Mouse (Mus musculus) urinary bladder, postnatal 4 days (tissue): ENCODE results near the gene Esyt2.

ENCODE experiments used
- DNase-seq, 2 experiments: peaks; one replicate each; pipeline ENCODE4 v3.0.0; 2021 to 2022; ENCODE audit warnings: low spot score in 2 of 2

Esyt2 gene

DNA sequence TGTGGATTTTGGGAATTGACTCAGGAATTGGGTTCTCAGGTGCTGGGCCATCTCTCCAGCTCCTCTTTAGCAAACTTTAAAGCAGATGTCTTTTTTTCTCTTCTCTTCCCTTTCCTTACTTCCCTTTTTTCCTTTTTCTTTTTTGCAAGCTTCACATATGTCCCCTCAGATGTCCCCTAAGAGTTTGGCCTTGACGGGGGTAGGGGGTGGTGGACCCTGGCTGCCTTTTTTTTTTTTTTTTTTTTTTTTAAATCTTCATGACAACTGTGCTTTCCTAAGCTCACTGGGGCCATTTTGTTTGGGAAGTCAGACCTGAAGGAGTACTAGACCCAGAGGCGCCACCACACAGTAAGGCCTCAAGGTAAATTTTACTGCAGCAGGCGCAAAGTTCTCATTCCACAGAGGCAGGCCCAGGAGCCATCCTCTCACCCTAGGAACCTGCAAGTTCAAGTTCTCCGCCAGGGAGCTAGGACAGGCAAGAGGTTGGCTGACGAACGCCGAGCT, 795 bp upstream of the Esyt2 start:
- DNase-seq, result no peak

DNA sequence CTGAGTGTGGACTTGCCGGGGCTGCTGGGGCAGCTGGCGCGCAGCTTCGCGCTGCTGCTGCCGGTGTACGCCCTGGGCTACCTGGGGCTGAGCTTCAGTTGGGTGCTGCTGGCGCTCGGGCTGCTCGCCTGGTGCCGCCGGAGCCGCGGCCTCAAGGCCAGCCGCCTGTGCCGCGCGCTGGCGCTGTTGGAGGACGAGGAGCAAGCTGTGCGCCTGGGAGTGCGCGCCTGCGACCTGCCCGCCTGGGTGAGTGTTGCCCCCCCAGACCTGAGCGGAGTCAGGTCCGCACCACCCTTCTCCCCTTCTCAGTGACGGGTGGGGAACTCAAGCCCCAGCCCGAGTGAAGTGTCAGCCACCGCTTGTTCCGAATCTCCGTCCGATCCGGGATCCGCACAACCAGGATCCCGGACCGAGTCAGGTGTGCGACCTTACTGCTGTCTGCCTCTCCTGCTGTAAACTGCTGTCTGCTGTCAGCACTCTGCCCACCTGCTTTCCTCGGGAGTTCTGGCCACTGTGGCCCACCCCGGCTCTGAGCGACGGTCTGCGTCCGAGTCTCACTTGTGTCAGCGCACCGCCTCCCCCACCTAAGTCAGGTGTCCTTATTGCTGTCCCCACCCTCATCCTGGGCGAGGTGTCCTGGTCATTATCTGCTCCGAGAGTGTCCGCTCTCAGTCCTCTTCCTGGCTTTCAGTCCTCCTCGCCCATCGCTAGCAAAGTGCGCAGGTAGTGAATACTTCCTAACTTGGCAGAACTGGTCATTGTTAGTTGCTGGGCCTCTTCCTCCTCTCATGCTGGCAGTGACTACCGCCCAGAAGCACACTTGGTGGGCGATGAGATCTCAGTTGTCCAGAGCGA, 658 bp downstream of the Esyt2 start:
- DNase-seq, result no peak

- no peak for DNase-seq
These were observed 1.9 kb downstream of the Esyt2 start for GRCm38 (mm10) chr12:116282856-116283255.

GRCm38 (mm10) chr12:116283511-116283910, 2.5 kb downstream of the Esyt2 start:
- DNase-seq, result no peak

GRCm38 (mm10) chr12:116293185-116293584, 12.2 kb downstream of the Esyt2 start:
- no peak for DNase-seq

DNA sequence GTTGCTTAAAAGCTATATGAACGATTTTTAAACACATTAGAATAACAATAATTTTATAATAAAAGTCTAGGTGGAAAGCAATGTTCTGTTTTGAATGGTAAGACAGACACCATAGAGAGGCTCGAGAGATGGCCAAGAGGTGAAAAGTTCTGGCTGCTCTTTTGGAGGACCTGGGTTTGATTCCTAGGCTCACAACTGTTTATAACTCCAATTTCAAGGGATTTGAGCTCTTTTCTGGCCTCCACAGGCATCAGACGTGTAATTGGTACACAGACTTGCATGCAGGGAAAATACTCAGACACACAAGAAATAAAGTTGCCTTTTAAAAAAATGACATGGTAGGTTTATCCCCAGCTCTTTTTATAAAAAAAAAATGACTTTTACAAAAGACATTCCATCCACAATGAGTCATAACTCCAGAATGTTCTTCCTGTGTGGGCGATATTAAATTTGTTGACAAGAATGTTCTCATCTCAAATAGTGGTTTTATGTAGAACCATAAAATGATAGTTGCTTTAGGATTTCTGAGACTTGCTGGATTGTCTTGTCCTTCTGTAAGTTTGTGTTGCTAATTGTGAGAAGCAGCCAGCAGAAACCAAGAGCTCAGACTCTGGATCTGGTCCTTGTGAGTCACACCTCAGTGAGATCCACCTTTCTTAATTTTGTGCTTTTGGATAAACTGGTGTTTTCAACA, 12.8 kb downstream of the Esyt2 start:
- DNase-seq, result no peak

GRCm38 (mm10) chr12:116299906-116300305, 18.9 kb downstream of the Esyt2 start:
- no peak for DNase-seq

DNA sequence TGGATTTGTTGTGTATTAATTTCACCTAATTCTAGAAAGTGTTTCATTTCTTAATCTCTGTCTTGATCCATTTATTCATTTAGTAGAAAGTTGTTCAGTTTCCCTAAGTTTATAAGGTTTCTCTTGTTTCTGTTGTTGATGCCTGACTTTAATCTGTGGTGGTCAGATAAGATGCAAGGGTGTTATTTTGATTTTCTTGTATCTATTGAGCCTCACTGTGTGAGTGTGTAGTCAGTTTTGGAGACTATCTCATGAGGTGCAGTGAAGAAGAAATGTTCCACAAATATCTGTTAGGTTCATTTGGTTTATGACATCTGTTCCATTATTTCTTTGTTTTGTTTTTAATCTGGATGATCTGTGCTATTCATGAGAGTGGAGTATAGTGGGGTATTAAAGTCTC, 21.2 kb downstream of the Esyt2 start:
- DNase-seq, result no peak

DNA sequence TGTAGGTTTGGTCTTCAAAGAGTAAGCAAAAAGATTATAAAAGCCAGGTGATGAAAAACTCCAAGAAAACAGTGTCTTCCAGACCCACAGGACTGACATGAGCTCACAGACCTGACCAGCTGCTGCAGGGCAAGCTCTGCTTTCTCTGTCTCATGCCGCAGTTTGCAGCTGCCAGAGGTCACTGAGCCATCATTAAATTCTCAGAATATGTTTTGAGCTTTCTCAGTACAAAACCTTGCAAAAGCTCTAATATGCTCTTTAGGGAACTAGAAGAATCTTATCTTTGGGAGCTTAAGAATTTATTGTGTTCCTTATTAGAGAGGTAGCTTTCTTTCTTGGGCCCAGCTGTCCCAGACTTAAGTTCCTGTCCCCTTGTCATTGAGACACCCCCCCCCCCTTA, 25.0 kb downstream of the Esyt2 start:
- DNase-seq, result no peak

DNA sequence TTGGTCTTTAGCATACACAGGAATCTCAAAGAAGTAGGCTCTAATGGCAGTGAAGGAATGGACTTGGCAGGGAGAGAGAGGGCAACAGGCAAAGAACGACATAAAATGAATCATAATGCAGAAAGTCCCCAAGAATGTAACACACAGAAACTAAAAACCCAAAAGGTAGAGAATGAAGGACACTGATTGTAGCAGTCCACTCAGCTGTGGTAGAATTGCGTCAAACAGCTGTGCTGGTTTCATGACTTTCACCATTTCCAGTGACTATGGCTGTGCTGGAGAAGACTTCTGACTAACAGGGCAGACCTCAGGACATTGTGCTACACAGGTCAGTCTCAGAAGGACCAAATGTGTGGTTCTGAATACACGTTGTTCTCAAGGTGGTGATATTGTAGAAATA, 26.9 kb downstream of the Esyt2 start:
- no peak for DNase-seq

GRCm38 (mm10) chr12:116308612-116309011, 27.6 kb downstream of the Esyt2 start:
- no peak for DNase-seq

DNA sequence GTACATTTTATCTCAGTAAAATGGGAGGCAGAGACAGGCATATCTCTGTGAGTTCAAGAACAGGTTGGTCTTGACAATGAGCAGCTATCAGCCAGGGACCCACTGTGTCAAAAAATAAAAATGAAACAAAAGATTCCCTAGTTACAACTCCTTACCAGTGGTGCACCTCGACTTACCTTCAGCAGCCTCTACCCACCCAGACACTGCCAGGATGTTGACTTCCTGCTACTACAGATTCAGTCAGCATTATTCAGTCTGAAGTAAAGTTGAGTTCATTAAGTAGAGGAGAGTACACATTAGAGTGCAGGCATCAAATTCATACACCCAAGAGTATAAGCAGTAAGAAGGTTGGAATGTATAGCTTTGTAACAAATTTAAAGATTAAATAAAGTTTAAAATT, 32.8 kb downstream of the Esyt2 start:
- no peak for DNase-seq

GRCm38 (mm10) chr12:116315498-116315897, 34.5 kb downstream of the Esyt2 start:
- no peak for DNase-seq

GRCm38 (mm10) chr12:116317818-116318217, 36.8 kb downstream of the Esyt2 start:
- DNase-seq, result no peak

DNA sequence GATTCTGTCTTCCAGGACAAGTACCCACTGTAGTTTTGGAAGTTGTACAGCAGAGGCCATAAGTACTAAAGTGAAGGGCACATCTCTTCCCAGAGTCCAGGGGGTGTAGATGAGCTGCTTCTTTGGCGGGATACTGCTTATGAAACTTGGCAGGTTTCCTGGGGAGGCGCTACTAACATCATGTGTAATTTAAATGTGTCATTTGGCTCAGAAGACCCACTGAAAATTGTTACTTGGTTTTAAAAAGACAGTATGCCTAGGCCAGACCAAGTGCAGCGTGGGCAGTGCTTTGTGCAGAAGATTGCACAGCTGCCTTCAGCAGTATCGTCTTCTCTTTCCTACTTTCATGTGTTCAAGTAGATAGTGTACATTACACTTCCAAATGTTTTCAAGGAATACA, 44.5 kb downstream of the Esyt2 start:
- DNase-seq, result peak in 1 of 2 experiments; percentile 24

DNA sequence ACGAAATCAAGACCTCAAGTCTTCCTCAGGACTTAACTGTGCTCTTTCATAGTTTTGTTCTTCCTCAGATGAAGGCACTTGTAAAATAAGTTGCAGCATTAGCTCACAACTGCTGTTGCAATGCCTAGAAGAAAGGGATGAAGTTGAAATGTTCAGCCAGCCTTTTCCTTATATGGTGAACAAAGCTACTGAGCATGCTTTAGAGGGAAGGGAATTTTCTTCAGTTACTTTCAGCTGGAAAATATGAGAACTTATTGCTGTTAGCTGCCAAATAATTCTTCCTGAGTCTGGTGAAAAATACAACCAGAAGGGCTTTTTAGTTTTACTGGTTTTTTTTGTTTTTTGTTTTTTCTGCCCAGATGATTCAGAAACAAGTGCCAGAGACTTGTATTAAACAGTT, 45.2 kb downstream of the Esyt2 start:
- DNase-seq, result no peak

GRCm38 (mm10) chr12:116334253-116334652, 53.3 kb downstream of the Esyt2 start:
- DNase-seq, result no peak

DNA sequence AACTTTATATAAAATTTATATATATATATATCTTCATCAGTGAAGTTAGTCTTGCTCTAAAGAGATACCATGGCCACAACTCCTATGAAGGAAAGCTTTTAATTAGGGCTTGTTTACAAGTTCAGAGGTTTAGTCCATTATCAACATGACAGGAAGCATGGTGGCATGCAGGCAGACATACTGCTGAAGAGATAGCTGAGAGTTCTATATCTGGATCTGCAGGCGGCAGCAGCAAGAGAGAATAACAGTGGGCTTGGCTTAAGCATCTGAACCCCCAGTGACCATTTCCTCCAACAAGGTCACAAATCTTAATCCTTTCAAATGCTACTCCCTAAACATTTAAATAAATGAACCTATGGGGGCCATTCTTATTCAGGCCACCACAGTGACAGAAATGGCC, 59.2 kb downstream of the Esyt2 start:
- no peak for DNase-seq

- no peak for DNase-seq
These were observed 67.8 kb downstream of the Esyt2 start for GRCm38 (mm10) chr12:116348755-116349286.

DNA sequence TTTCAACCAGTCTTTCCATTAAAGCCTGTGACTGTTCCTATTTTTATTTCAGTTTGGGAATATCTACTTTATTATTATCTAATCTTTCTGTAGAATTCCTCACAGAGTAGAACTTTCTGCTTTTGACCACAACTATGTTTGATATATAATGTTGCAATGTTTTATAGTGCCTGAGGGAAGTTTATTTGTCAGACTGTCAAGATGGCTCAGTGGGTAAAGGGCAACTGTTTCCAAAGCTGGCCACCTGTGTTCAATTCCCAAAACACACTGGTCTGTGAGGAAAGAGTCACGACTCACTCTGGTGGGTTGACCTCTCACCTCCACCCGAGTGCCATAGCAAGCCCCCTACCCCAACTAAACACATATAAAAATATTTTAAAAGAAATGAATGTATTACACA, 68.4 kb downstream of the Esyt2 start:
- DNase-seq, result no peak

- no peak for DNase-seq
These were observed 70.0 kb downstream of the Esyt2 start for GRCm38 (mm10) chr12:116351022-116351421.

DNA sequence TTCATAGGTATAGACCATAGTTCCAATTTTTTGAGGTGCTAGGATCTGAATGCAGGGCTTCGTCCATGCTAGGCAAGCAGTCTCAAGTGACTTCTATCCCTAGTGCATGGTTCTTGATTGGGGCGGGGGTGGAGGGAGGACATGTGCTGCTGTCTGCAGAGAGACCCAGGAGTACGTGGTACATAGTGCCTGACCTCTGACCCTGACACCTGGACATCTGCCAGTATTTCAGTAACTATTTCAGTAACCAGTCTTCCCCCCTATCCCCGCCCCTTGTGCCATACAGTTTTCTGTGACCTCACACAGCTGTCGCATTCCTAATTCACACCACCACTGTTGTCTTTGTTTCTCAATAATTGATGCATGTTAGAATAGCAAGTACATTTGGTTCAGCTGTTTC, 71.4 kb downstream of the Esyt2 start:
- DNase-seq, result no peak

GRCm38 (mm10) chr12:116354694-116355093, 73.7 kb downstream of the Esyt2 start:
- DNase-seq, result no peak
